Mouse (Mus musculus): ENCODE measurements around the gene Zfp882.
"Not testable (repeated sequence)": the region's sequence is repeated elsewhere in the genome, so short reads cannot be mapped to it uniquely, and the experiment has no call there.

The Zfp882 gene

GRCm38 (mm10) chr8:71952961-71953700 lies 44.7 kb downstream of the Zfp882 start:
- not testable (repeated sequence) for DNase-seq

GRCm38 (mm10) chr8:71954666-71955065 lies 46.3 kb downstream of the Zfp882 start:
- DNase-seq = no peak

GRCm38 (mm10) chr8:71960483-71960882 lies 52.1 kb downstream of the Zfp882 start:
- DNase-seq = no peak

GRCm38 (mm10) chr8:71961796-71962195 lies 53.4 kb downstream of the Zfp882 start:
- no peak for DNase-seq

GRCm38 (mm10) chr8:71964051-71964450 lies 55.6 kb downstream of the Zfp882 start:
- no peak for DNase-seq

- DNase-seq = no peak
These were observed 56.8 kb downstream of the Zfp882 start for GRCm38 (mm10) chr8:71965166-71965565.

Measured in cerebellum, adult 9-11 months (tissue).